Mouse (Mus musculus): ENCODE measurements around the gene Nr1h3.

GRCm38 (mm10) chr2:91151331-91151730 is 51.3 kb downstream of the Nr1h3 start:
- no peak for TF ChIP-seq CTCF (IDR thresholded peaks at IDR 0.05; ENCODE audit: insufficient read depth, low read length)
- TF ChIP-seq POLR2A (IDR thresholded peaks at IDR 0.05; ENCODE audit: borderline replicate concordance, extremely low read depth, low read depth, low read length) = no peak

Measured in lung, adult 2 months (tissue).